Mouse (Mus musculus): ENCODE results near the gene Kif26b.

DNA sequence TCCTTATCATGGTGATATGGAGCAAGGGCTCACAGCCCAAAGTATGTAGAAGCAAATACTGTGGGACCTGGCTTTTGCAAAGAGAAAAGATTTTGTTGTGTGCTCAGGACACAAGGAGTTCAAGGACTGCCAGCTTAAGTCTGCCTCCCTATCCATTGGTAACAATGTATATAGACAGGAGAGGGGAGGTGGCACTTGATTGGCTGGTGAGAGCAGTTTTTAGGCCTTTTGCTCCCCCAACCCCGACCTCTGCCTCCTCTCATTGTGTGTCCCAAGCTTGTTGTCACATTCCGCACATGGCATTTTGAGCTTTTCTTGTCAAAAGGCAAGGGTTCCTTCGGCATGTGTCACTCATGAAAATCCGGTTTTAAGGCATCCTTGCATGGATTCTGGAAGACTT is 326.0 kb downstream of the Kif26b start:
- TF ChIP-seq CTCF (IDR thresholded peaks at IDR 0.05; ENCODE audit: extremely low read depth, insufficient read length, insufficient replicate concordance, low read depth, low read length) (no peak), POLR2A (IDR thresholded peaks at IDR 0.05; ENCODE audit: low read depth, low read length) (no peak)
